Comparison of ENCODE assay signal across 1 mouse cellular context in genomic region chr2:73903536-73903935, GRCm38 (mm10).
A peak's percentile ranks its signal among the peaks of the same experiment; 100 is the strongest.
TF ChIP-seq lines count a peak whose summit lies in the region.

No protein-coding gene starts in this region.

TF ChIP-seq in MEL, 35 proteins besides CTCF, POLR2A, EP300 and RAD21:
- no peak for TF ChIP-seq CHD2 (IDR thresholded peaks at IDR 0.05; ENCODE audit: low read length)
- TF ChIP-seq JUND (IDR thresholded peaks at IDR 0.05; ENCODE audit: low read depth, low read length), result 0 out of 2 replicates have a peak, but pooled peaks have one; percentile 30
